Mouse (Mus musculus) heart, embryonic 10.5 days (tissue): ENCODE measurements around the gene Ppp2r3d. TPM values are rescaled to one million over a fixed set of nuclear protein-coding genes. Genes with fewer than 3 reads are reported as not detected.
"Not testable (repeated sequence)": the region's sequence is repeated elsewhere in the genome, so short reads cannot be mapped to it uniquely, and the experiment has no call there.

Source experiments
- DNase-seq: peaks from one replicate; pipeline ENCODE4 v3.0.0-alpha.2; 2017; ENCODE audit warnings: low spot score
- H3K27ac ChIP-seq: fragments of 300-500 bp; sonication (generic); 2 replicates; pipeline ENCODE4 v1.5.1; 2016; ENCODE audit warnings: mild to moderate bottlenecking
- H3K27me3 ChIP-seq: fragments of 300-500 bp; sonication (generic); 2 replicates; pipeline ENCODE4 v1.6.1; 2016; ENCODE audit warnings: mild to moderate bottlenecking; ENCODE audit not compliant: poor library complexity, insufficient read depth, severe bottlenecking
- H3K36me3 ChIP-seq: fragments of 300-500 bp; sonication (generic); 2 replicates; pipeline ENCODE4 v1.6.1; 2016; ENCODE audit warnings: mild to moderate bottlenecking, moderate library complexity
- H3K4me1 ChIP-seq: fragments of 300-500 bp; sonication (generic); 2 replicates; pipeline ENCODE4 v1.6.1; 2016; ENCODE audit warnings: mild to moderate bottlenecking
- H3K4me3 ChIP-seq: fragments of 300-500 bp; sonication (generic); 2 replicates; pipeline ENCODE4 v1.5.1; 2016; ENCODE audit warnings: mild to moderate bottlenecking, moderate library complexity
- H3K9me3 ChIP-seq: fragments of 300-500 bp; sonication (generic); 2 replicates; pipeline ENCODE4 v1.6.1; 2016; ENCODE audit warnings: mild to moderate bottlenecking, moderate library complexity
- WGBS: fragments of 180-500 bp; shearing (Covaris S2); methylation state at CpG from one replicate; pipeline ENCODE4 v1.1.7; 2016; 5-methylcytosine and 5-hydroxymethylcytosine counted together
- polyA plus RNA-seq: library from polyadenylated mRNA; unstranded; fragments of >200 nt; fragmentation: Nextera tagmentation; extraction: Ambion mirVana; gene quantifications from 2 replicates; pipeline ENCODE4 v1.2.1, GENCODE M21; 2016

The Ppp2r3d gene
- polyA plus RNA-seq = 125 TPM in 2 replicates

DNA sequence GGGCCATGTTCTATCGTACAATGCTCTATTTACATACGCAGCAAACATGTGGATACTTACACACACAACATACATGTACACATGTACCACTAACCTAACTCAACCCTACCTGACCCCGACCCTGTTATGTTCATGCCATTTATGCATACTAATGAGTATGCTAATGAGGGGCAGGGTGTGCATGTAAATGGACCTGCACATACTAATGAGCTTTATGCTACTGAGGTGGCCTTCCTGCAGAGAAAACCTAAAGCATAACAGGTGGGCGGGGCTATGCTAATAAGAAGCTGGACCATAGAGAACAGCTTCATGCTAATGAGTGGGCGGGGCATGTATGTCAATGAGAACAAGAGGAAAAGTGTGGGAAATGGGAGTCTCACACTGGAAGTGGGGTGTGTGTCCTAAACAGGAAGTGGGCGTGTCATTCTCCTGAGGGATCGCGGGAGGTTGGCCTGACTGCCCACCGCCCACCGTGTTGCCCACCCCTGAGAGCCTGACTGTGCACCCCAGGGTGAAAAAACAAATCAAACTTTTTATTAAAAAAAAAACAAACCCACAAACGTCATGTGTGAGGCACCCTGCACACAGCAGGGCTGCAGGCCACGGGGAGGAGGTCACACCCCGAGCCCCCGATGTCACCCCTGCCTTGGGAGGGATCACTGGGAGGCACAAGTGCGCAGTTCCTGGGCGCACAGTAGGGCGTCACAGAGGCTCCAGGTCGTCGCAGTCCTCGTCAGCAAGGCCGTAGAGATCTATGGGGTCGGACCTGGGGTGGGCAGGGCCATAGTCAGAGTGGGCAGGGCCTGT, at the start of gene Ppp2r3d:
TSS of gene Ppp2r3d (minus strand) at position 803 of the 807 bp plus-strand sequence.
- DNase-seq = no peak
- Histone ChIP-seq H3K9me3 (peaks cover 2% of the 10 kb centered on the region; the same call in 1 of the 2 replicates), H3K27ac (no peak within 1 kb of the TSS), H3K36me3 (peaks cover 16% of the 10 kb centered on the region), H3K4me3 (no peak within 1 kb of the TSS), H3K27me3 (no peaks in the 10 kb centered on the region), H3K4me1 (no peaks in the 10 kb centered on the region)
- 95% methylated on average over 22 of the region's 22 CpGs for WGBS

DNA sequence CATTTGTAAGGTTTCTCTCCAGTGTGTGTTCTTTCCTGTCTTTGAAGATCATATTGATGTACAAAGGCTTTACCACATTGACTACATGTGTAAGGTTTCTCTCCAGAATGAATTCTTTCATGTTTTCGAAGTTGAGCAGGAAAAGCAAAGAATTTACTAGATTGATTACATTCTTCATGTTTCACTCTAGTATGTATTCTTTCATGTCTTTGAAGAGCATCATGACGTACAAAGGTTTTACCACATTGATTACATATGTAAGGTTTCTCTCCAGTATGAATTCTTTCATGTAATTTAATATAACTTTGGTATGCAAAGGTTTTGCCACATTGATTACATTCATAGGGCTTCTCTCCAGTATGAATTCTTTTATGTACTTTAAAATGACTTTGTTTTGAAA, 17.0 kb upstream of the Ppp2r3d start, which contains the start of gene Gm21836:
TSS of gene Gm21836 (minus strand) at position 101 of the 400 bp plus-strand sequence.
- not testable (repeated sequence) for H3K27me3 ChIP-seq, H3K4me1 ChIP-seq, H3K4me3 ChIP-seq, H3K36me3 ChIP-seq, H3K27ac ChIP-seq, DNase-seq
- H3K9me3 ChIP-seq = peaks cover 12% of the 10 kb centered on the region; the same call in 1 of the 2 replicates
- WGBS = 75% methylated on average over 2 of the region's 2 CpGs

DNA sequence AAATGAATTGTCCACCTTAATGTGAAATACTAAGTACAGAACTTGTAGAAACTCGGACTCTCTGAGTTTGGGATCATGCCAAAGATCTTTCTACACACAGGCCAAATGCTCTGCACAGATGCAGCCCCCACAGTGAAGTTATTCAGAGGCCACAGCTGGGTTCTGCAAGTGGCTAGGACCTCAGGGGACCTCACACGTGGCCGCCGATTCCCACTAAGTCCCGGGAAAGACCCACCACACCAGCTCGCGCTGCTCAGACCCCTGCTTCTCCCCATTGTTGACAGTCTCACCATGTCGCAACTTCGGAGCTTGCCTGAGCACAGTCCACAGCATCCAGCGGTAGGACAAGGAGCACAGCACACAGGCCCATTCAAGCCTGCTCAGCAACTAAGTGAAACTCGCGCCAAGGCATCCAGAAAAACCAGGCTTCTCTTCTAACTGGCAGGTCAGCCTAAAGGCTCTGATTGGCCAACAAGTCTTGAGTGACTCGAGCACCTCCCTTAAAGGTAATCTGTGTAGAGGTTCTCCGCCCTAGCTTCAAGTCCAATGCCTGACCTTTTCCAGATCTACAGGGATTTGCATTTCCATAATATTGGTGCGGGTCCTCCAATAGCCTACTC, 3.8 kb upstream of the Ppp2r3d start:
- WGBS = 62% methylated on average over 12 of the region's 15 CpGs
- not testable (repeated sequence) for H3K4me1 ChIP-seq, H3K27ac ChIP-seq, DNase-seq, H3K4me3 ChIP-seq, H3K27me3 ChIP-seq, H3K9me3 ChIP-seq
- H3K36me3 ChIP-seq = peaks cover 13% of the 10 kb centered on the region

DNA sequence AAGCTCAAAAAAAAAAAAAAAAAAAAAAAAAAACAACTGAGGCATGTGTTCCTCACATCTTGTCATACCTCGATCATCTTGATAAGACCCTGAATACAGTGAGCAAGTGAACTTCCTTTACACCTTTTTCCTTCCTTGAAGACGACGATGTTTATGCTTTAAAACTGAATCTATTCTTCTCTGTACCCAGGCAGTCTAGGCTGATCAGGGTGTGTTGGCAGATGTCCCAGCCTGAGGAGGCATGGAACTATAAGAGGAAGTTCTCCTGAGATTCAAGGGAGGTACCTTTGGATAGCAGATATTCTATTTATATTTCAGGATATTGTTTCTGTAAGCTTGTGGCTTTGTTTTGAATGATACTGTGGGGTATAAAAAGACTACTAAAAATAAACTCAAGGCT, 1.4 kb upstream of the Ppp2r3d start:
- H3K27ac ChIP-seq = no peak overlapping the region
- peaks cover 16% of the 10 kb centered on the region for H3K36me3 ChIP-seq
- no peaks in the 10 kb centered on the region for H3K27me3 ChIP-seq
- H3K4me1 ChIP-seq = no peaks in the 10 kb centered on the region
- peaks cover 2% of the 10 kb centered on the region; the same call in 1 of the 2 replicates for H3K9me3 ChIP-seq
- 67% methylated on average over 3 of the region's 3 CpGs for WGBS
- no peak overlapping the region for H3K4me3 ChIP-seq
- DNase-seq = no peak

DNA sequence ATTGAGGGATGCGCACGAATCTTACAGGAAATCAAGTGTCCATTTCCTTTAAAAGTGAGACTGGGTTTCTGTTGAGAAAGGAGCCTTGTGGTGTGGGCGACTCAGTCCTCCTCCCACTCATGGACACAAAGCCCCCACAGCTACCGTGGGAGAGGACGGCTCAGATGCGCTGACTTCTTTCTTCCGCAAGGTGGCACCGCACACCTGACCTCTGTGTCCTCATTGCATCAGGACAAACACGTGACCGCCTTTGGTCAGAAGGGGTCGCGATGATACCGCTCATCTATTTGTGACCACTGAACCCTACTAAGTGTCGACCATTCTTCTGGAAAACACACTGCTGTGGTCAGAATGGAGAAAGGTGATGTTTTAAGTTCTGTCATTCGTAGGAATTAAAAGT, 1.0 kb downstream of the Ppp2r3d start:
- Histone ChIP-seq H3K27ac (no peak overlapping the region), H3K36me3 (peaks cover 16% of the 10 kb centered on the region), H3K4me3 (no peak overlapping the region), H3K27me3 (no peaks in the 10 kb centered on the region), H3K9me3 (peaks cover 2% of the 10 kb centered on the region; the same call in 1 of the 2 replicates), H3K4me1 (no peaks in the 10 kb centered on the region)
- WGBS = 86% methylated on average over 15 of the region's 15 CpGs
- DNase-seq = no peak

DNA sequence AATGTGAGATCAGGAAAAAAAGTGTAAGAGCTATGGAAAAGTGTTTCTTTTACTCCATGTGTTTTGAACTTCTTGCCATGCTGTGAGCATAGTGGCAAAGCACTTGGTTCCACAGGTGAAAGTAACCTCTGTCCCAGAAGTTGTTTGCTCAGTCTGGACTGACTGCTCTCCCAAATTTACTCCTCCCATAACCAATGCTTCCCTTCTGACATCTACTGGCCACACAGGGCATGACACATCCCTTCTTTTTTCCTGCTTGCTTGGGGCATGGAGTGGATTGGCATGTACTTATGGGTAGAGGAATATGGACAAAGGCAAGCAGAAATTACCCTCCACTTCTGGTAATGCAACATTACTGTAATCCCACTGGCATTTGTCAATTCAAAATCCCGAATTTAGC, 20.1 kb downstream of the Ppp2r3d start:
- DNase-seq = peak; percentile 75
- H3K4me1 ChIP-seq = no peaks in the 10 kb centered on the region
- no peaks in the 10 kb centered on the region for H3K9me3 ChIP-seq
- H3K27ac ChIP-seq = no peak overlapping the region
- WGBS = 9% methylated on average over 1 of the region's 1 CpGs
- no peaks in the 10 kb centered on the region for H3K27me3 ChIP-seq
- H3K36me3 ChIP-seq = no peaks in the 10 kb centered on the region
- no peak overlapping the region for H3K4me3 ChIP-seq

DNA sequence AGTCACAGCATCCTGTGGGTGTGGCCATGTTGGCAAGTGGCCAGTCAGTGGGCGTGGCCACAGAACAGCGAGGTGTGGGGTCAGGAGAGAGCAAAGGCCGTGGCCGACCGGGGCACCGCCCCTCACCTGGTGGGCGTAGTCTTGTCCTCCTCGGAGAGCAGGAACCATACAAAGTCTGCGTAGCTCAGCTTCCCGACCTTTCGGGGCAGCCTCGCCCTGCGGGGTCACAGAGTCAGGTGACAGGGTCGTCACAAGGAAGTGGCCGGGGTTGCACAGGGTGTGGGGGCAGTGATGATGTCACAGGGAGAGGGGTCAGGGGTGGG, 34.2 kb downstream of the Ppp2r3d start:
- Histone ChIP-seq H3K4me3 (no peak overlapping the region), H3K9me3 (peaks cover 34% of the 10 kb centered on the region), H3K27ac (no peak overlapping the region), H3K27me3 (no peaks in the 10 kb centered on the region), H3K4me1 (no peaks in the 10 kb centered on the region), H3K36me3 (peaks cover 38% of the 10 kb centered on the region)
- WGBS = 97% methylated on average over 15 of the region's 15 CpGs
- DNase-seq = peak; percentile 73

DNA sequence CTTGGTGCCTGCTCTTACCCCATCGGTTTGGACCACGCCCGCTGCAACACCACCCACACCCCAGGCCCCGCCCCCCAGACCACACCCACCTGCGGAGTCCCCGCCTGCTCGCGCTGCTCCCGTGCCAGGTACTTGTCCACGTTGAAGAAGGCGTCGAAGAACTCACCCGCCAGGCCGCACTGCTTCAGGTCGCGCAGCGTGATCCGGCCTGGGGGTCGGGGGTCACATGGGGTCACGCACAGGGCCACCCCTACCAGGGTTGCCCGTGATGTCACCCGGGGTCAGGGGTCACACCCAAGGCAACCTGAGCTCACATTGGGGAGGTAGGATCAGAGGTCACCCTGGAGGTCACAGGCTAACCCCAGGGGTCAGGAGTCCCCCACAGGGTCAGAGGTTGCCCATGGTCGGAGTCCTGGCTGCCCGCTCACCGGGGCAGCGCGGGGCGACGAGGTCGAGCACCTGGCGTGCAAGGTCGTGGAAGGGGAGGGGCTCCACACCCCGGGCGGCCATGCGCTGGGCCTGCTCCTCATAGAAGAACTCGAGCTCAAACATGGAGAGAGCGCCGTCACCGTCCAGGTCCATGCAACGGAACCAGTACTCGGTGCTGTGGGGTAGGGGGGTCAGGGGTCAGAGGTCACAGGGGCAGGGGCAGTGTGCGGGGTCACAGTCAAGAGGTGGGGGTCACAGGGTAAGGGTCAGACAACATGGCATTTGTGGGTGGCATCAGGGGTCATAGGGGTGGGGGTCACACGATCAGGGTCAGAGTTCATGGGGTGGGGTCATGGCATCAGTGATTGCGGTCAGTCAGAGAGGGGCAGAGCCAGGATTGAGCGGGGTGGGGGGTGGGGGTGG, 34.8 kb downstream of the Ppp2r3d start:
- Histone ChIP-seq H3K27ac (no peak overlapping the region), H3K9me3 (peaks cover 34% of the 10 kb centered on the region), H3K27me3 (no peaks in the 10 kb centered on the region), H3K4me3 (no peak overlapping the region), H3K36me3 (peaks cover 38% of the 10 kb centered on the region), H3K4me1 (no peaks in the 10 kb centered on the region)
- DNase-seq = no peak
- 97% methylated on average over 45 of the region's 45 CpGs for WGBS

DNA sequence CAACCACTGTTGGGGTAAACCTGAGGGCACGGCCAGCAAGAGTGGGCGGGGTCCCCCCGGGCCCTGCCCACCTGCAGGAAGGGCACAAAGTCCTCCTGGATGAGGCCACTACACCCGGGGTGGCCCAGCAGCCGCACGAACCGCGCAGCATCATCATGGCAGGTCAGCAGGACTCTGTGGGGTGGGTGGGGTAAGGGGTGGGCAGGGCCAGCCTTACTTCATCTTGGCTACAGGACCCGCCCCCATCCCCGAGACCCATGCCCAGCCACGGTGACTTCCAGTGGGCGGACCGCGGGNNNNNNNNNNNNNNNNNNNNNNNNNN, 36.0 kb downstream of the Ppp2r3d start:
- Histone ChIP-seq H3K4me1 (no peaks in the 10 kb centered on the region), H3K9me3 (peaks cover 34% of the 10 kb centered on the region), H3K36me3 (peaks cover 38% of the 10 kb centered on the region), H3K27me3 (no peaks in the 10 kb centered on the region), H3K4me3 (peak overlapping the region; percentile 33; the same call in 1 of the 2 replicates), H3K27ac (peak overlapping the region; percentile 52; the same call in 1 of the 2 replicates)
- 64% methylated on average over 14 of the region's 14 CpGs for WGBS
- no peak for DNase-seq

DNA sequence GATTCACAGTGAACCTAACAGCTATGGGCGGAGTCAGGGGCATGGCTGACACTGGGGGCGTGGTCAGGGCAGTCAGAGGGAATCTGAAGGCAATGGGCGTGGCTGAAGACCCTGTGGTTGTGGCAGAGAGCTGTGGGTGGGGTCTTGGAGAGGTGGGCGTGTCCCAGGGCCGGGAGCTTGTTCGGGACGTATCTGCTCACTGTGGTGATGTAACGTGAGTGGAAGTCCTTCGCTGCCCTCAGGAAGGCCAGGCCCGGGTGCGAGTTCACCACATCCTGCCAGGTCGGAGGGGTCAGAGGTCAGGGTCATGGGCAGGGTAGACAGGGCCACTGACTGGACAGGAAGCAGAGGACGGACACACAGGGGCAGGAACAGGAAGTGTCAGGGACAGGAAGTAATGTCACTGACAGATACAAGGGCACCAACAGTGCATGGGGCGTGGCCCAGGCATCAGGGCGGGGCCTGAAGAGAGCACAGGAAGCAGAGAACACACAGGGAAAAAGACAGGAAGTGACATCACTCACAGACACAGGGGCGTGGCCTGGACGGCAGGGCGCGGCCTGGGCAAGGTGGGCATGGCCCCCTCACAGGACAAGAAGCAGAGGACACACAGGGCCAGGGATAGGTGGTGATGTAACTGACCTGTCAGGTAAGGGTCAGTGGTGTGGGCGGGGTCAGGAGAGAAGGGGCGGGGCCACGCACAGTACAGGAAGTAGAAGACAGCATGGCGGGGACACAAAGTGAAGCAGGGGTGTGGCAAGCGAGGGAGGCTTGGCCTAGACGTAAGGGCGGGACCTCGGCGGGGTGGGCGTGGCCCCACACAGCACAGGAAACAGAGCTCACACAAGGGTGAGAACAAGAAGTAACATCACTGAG, 36.6 kb downstream of the Ppp2r3d start:
- H3K27me3 ChIP-seq = no peaks in the 10 kb centered on the region
- peaks cover 34% of the 10 kb centered on the region for H3K9me3 ChIP-seq
- 90% methylated on average over 27 of the region's 29 CpGs for WGBS
- peak overlapping the region; percentile 33; the same call in 1 of the 2 replicates for H3K4me3 ChIP-seq
- peak; percentile 76 for DNase-seq
- no peaks in the 10 kb centered on the region for H3K4me1 ChIP-seq
- peak overlapping the region; percentile 52; the same call in 1 of the 2 replicates for H3K27ac ChIP-seq
- peaks cover 38% of the 10 kb centered on the region for H3K36me3 ChIP-seq

DNA sequence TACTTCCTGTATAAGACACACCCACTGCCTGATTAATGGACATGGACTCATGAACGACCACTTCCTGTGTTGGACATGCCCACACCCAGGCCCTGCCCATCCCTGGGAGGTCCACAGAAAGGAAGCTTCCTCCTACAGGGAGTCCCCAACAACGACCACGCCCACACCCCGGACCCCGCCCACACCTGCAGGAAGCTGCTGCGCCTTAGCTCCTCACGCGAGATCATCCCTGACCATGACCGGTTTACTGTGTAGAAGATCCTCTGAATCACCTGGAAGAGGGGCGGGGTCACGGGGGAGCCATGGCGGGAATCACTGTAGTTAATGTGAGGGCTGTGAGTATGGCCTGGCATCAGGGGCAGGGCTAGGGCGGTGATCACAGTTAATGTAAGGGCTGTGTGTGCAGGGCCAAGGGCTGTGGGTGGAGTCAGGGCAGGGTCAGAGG, 37.3 kb downstream of the Ppp2r3d start:
- H3K36me3 ChIP-seq = peaks cover 38% of the 10 kb centered on the region
- H3K27ac ChIP-seq = no peak overlapping the region
- no peaks in the 10 kb centered on the region for H3K27me3 ChIP-seq
- WGBS = 91% methylated on average over 13 of the region's 13 CpGs
- H3K4me1 ChIP-seq = no peaks in the 10 kb centered on the region
- H3K9me3 ChIP-seq = peaks cover 34% of the 10 kb centered on the region
- DNase-seq = peak; percentile 74
- no peak overlapping the region for H3K4me3 ChIP-seq
